Mouse (Mus musculus): ENCODE measurements around the gene Armh1. TPM values are rescaled to one million over a fixed set of nuclear protein-coding genes. Genes with fewer than 3 reads are reported as not detected.

Gene Armh1
- polyA plus RNA-seq, 1 experiment from 2014 or later: 5.7 TPM

- no peak for ATAC-seq (ENCODE audit: insufficient number of reproducible peaks, low FRiP score, low TSS enrichment, low read depth)
- WGBS: 64% methylated on average over 19 of the region's 19 CpGs
- Histone ChIP-seq H3K4me3 (replicated peaks) (no peak overlapping the region), H3K9me3 (replicated peaks) (no peaks in the 10 kb centered on the region), H3K4me2 (replicated peaks) (no peak overlapping the region), H3K27me3 (no peaks in the 10 kb centered on the region), H3K36me3 (peaks cover 83% of the 10 kb centered on the region), H3K9ac (no peak overlapping the region), H3K27ac (replicated peaks) (no peak overlapping the region), H3K4me1 (peaks cover 34% of the 10 kb centered on the region)
Measured at GRCm38 (mm10) chr4:117281090-117281845, 29.3 kb upstream of the Armh1 start.

- Histone ChIP-seq H3K36me3 (peaks cover 83% of the 10 kb centered on the region), H3K27ac (replicated peaks) (no peak overlapping the region), H3K4me2 (replicated peaks) (no peak overlapping the region), H3K4me3 (replicated peaks) (no peak overlapping the region), H3K9ac (no peak overlapping the region), H3K9me3 (replicated peaks) (no peaks in the 10 kb centered on the region), H3K27me3 (no peaks in the 10 kb centered on the region), H3K4me1 (peaks cover 29% of the 10 kb centered on the region)
- WGBS: 84% methylated on average over 8 of the region's 8 CpGs
- ATAC-seq (ENCODE audit: insufficient number of reproducible peaks, low FRiP score, low TSS enrichment, low read depth): no peak
Measured at GRCm38 (mm10) chr4:117280397-117280930, 28.5 kb upstream of the Armh1 start.

GRCm38 (mm10) chr4:117279253-117279642 is 27.3 kb upstream of the Armh1 start:
- ATAC-seq (ENCODE audit: insufficient number of reproducible peaks, low FRiP score, low TSS enrichment, low read depth): no peak
- Histone ChIP-seq H3K4me2 (replicated peaks) (no peak overlapping the region), H3K27ac (replicated peaks) (no peak overlapping the region), H3K9ac (no peak overlapping the region), H3K36me3 (peaks cover 83% of the 10 kb centered on the region), H3K4me3 (replicated peaks) (no peak overlapping the region), H3K27me3 (no peaks in the 10 kb centered on the region), H3K9me3 (replicated peaks) (no peaks in the 10 kb centered on the region), H3K4me1 (peaks cover 18% of the 10 kb centered on the region)
- WGBS: 76% methylated on average over 2 of the region's 2 CpGs

GRCm38 (mm10) chr4:117278381-117279252 is 26.7 kb upstream of the Armh1 start:
- no peaks in the 10 kb centered on the region for H3K9me3 ChIP-seq (replicated peaks)
- peaks cover 83% of the 10 kb centered on the region for H3K36me3 ChIP-seq
- H3K4me3 ChIP-seq (replicated peaks): no peak overlapping the region
- H3K27ac ChIP-seq (replicated peaks): no peak overlapping the region
- WGBS: 69% methylated on average over 10 of the region's 10 CpGs
- H3K27me3 ChIP-seq: no peaks in the 10 kb centered on the region
- no peak overlapping the region for H3K9ac ChIP-seq
- peaks cover 12% of the 10 kb centered on the region for H3K4me1 ChIP-seq
- H3K4me2 ChIP-seq (replicated peaks): no peak overlapping the region
- ATAC-seq (ENCODE audit: insufficient number of reproducible peaks, low FRiP score, low TSS enrichment, low read depth): no peak

GRCm38 (mm10) chr4:117277687-117278086 is 25.8 kb upstream of the Armh1 start:
- no peak overlapping the region for H3K27ac ChIP-seq (replicated peaks)
- no peaks in the 10 kb centered on the region for H3K27me3 ChIP-seq
- peaks cover 90% of the 10 kb centered on the region for H3K36me3 ChIP-seq
- 91% methylated on average over 7 of the region's 7 CpGs for WGBS
- H3K4me3 ChIP-seq (replicated peaks): no peak overlapping the region
- H3K9me3 ChIP-seq (replicated peaks): no peaks in the 10 kb centered on the region
- 0 out of 2 replicates have a peak, but pooled peaks cover 3% of the 10 kb centered on the region for H3K4me1 ChIP-seq
- H3K4me2 ChIP-seq (replicated peaks): no peak overlapping the region
- H3K9ac ChIP-seq: no peak overlapping the region
- no peak for ATAC-seq (ENCODE audit: insufficient number of reproducible peaks, low FRiP score, low TSS enrichment, low read depth)

- Histone ChIP-seq H3K36me3 (peaks cover 90% of the 10 kb centered on the region), H3K4me2 (replicated peaks) (no peak overlapping the region)
- 92% methylated on average over 13 of the region's 13 CpGs for WGBS
Measured at GRCm38 (mm10) chr4:117277021-117277420, 25.1 kb upstream of the Armh1 start.

GRCm38 (mm10) chr4:117276281-117276711 is 24.4 kb upstream of the Armh1 start:
- no peak overlapping the region for H3K9ac ChIP-seq
- no peaks in the 10 kb centered on the region for H3K9me3 ChIP-seq (replicated peaks)
- H3K4me1 ChIP-seq: no peaks in the 10 kb centered on the region
- no peak overlapping the region for H3K4me2 ChIP-seq (replicated peaks)
- 96% methylated on average over 17 of the region's 17 CpGs for WGBS
- H3K36me3 ChIP-seq: peaks cover 90% of the 10 kb centered on the region
- no peak for ATAC-seq (ENCODE audit: insufficient number of reproducible peaks, low FRiP score, low TSS enrichment, low read depth)
- no peak overlapping the region for H3K27ac ChIP-seq (replicated peaks)
- H3K4me3 ChIP-seq (replicated peaks): no peak overlapping the region
- no peaks in the 10 kb centered on the region for H3K27me3 ChIP-seq

More at GRCm38 (mm10) chr4:117277021-117277420, 25.1 kb upstream of the Armh1 start:
- no peak for ATAC-seq (ENCODE audit: insufficient number of reproducible peaks, low FRiP score, low TSS enrichment, low read depth)
- Histone ChIP-seq H3K27ac (replicated peaks) (no peak overlapping the region), H3K27me3 (no peaks in the 10 kb centered on the region), H3K9me3 (replicated peaks) (no peaks in the 10 kb centered on the region), H3K4me1 (0 out of 2 replicates have a peak, but pooled peaks cover 3% of the 10 kb centered on the region), H3K9ac (no peak overlapping the region), H3K4me3 (replicated peaks) (no peak overlapping the region)

GRCm38 (mm10) chr4:117274720-117275119 is 22.8 kb upstream of the Armh1 start:
- Histone ChIP-seq H3K4me1 (no peaks in the 10 kb centered on the region), H3K9ac (no peak overlapping the region), H3K27ac (replicated peaks) (no peak overlapping the region), H3K4me3 (replicated peaks) (no peak overlapping the region), H3K9me3 (replicated peaks) (no peaks in the 10 kb centered on the region), H3K27me3 (no peaks in the 10 kb centered on the region), H3K4me2 (replicated peaks) (no peak overlapping the region), H3K36me3 (peaks cover 89% of the 10 kb centered on the region)
- 89% methylated on average over 4 of the region's 4 CpGs for WGBS
- no peak for ATAC-seq (ENCODE audit: insufficient number of reproducible peaks, low FRiP score, low TSS enrichment, low read depth)

- Histone ChIP-seq H3K9me3 (replicated peaks) (no peaks in the 10 kb centered on the region), H3K9ac (no peak overlapping the region), H3K4me2 (replicated peaks) (no peak overlapping the region), H3K36me3 (peaks cover 79% of the 10 kb centered on the region), H3K4me1 (no peaks in the 10 kb centered on the region), H3K4me3 (replicated peaks) (no peak overlapping the region), H3K27me3 (no peaks in the 10 kb centered on the region), H3K27ac (replicated peaks) (no peak overlapping the region)
- ATAC-seq (ENCODE audit: insufficient number of reproducible peaks, low FRiP score, low TSS enrichment, low read depth): no peak
- 20% methylated on average over 12 of the region's 12 CpGs for WGBS
Measured at GRCm38 (mm10) chr4:117272459-117272858, 20.5 kb upstream of the Armh1 start.

GRCm38 (mm10) chr4:117270278-117270677 is 18.4 kb upstream of the Armh1 start:
- Histone ChIP-seq H3K9me3 (replicated peaks) (no peaks in the 10 kb centered on the region), H3K36me3 (peaks cover 57% of the 10 kb centered on the region), H3K27ac (replicated peaks) (no peak overlapping the region), H3K4me1 (no peaks in the 10 kb centered on the region), H3K9ac (no peak overlapping the region), H3K4me3 (replicated peaks) (no peak overlapping the region), H3K27me3 (no peaks in the 10 kb centered on the region), H3K4me2 (replicated peaks) (no peak overlapping the region)
- ATAC-seq (ENCODE audit: insufficient number of reproducible peaks, low FRiP score, low TSS enrichment, low read depth): no peak
- 9% methylated on average over 6 of the region's 6 CpGs for WGBS

- ATAC-seq (ENCODE audit: insufficient number of reproducible peaks, low FRiP score, low TSS enrichment, low read depth): no peak
- Histone ChIP-seq H3K36me3 (peaks cover 34% of the 10 kb centered on the region), H3K4me2 (replicated peaks) (no peak overlapping the region), H3K4me3 (replicated peaks) (no peak overlapping the region), H3K4me1 (no peaks in the 10 kb centered on the region), H3K27me3 (no peaks in the 10 kb centered on the region), H3K9me3 (replicated peaks) (no peaks in the 10 kb centered on the region), H3K9ac (peak overlapping the region; percentile 18; the same call in 1 of the 2 replicates), H3K27ac (replicated peaks) (no peak overlapping the region)
- WGBS: 80% methylated on average over 25 of the region's 25 CpGs
Measured at GRCm38 (mm10) chr4:117267831-117268437, 16.0 kb upstream of the Armh1 start.
